Mouse (Mus musculus) thymus, adult 2 months (tissue): ENCODE data around the gene Inpp1.

Experiments
- CTCF ChIP-seq: fragments of 200-500 bp; IDR thresholded peaks from 2 replicates; pipeline ENCODE4 v1.5.1; 2012; ENCODE audit warnings: mild to moderate bottlenecking, control low read depth, low read length, moderate library complexity, borderline replicate concordance; ENCODE audit not compliant: control insufficient read depth, poor library complexity, insufficient read depth; ENCODE audit errors: extremely low read depth
- POLR2A ChIP-seq: fragments of 200-500 bp; IDR thresholded peaks from 2 replicates; pipeline ENCODE4 v1.6.1; 2012; ENCODE audit warnings: mild to moderate bottlenecking, low read length, control low read depth, moderate library complexity; ENCODE audit not compliant: control insufficient read depth, poor library complexity, insufficient read depth; ENCODE audit errors: extremely low read depth

- TF ChIP-seq CTCF (no peak), POLR2A (no peak)
Measured at GRCm38 (mm10) chr1:52758174-52758573, 59.3 kb downstream of the Inpp1 start.
